Mouse (Mus musculus): Measurements from ENCODE around the gene Fcmr. TPM values are rescaled to one million over a fixed set of nuclear protein-coding genes. Genes with fewer than 3 reads are reported as not detected.

Fcmr gene
- not detected for total RNA-seq (2022)

GRCm38 (mm10) chr1:130865541-130866221 is at the start of gene Fcmr:
Gene Fcmr (plus strand): TSS chr1:130865669.
- no peak for DNase-seq (ENCODE audit: low spot score in 2 of 2)

DNA sequence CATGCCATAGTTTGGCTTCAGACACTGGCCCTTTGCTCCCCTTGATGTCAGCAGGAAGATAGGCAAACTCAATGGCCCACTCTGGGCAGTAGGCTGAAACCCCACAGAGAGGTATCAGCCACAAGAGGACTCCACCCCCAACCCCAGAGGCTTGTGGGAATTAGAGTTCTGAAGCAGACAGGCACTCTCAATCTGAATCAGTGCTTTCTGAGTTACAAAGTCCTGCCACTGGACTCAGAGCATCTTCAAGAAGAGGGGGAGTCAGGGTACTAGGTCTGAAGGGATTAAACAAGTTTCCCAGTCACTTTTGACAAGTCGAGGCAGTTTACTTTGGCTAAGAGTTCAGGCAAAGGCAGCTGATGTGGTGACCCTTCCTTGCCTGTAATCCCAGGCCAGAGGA is 45.7 kb upstream of the Fcmr start:
- no peak for DNase-seq (ENCODE audit: low spot score in 2 of 2)

DNA sequence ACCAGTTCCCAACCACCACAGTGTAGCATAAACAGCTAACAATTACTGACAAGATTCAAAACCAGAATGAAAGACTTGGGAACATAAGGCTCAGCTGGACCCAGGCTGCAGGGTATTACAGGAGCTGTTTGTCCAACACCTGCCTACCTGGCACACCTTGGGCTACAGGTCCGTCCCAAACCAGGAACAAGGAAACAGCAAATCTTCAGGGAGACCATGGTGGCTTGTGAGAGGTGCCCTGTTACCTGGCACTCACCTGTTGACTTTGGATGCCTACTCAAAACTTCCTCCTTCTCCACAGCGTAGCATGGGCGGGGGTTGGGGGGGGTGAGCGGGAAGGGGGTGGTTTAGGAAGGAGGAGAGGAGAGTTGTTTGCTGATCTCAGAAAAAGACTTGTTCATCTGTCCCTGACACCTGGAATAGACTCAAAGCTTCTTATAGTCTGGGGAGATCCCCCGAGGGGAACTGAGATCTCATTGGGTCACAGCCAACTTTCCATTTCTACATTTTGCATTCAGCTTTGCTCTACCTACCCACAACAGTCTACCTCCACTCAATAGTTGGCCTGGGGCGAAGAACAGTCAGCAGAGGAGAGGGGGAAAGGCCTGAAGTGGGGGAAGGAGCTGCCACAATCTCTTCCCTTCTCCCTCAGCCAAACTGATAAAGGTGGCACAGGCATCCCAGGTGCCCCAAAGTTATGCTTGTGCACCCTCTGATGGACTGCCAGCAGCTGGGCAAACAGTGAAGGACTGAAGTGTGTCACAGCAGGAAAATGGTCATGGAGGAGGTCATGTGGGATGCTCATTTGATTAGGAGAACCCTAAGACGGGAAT is 44.9 kb upstream of the Fcmr start:
- DNase-seq (ENCODE audit: low spot score in 2 of 2) = no peak

- DNase-seq (ENCODE audit: low spot score in 2 of 2) = no peak
Measured at GRCm38 (mm10) chr1:130821149-130821471, 44.4 kb upstream of the Fcmr start.

DNA sequence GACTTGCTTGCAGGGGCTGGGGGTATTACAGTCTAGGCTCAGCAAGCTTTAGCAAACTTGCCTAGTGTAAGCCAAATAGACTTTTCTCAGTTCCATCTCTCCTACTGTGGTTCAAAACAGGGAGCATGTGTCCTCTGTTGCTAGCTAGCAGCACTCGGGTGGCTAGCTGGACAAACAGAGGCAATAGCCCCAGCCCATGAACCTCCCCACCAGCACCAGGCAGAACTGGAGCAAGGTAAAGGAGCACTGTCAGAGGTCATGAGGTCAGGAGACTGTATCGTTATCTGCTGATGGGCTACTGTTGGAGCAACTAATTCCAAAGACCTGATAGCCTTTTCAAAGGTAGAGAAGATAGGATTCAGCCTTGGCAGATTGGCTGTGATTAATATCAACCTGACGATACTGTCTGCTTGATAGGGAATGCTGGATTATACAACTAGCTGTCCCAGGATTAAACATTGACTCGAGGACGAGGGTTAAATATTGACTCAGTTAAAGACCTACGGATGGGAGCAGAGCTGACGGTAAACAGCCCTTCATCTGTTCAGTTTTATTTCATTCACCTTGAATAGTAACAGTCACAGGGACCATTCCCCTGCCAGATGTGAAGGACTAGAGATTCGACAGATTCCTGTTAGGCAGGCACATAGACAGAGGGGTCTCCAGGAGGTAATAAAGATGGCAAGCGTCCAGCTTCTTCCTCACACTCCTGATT is 43.4 kb upstream of the Fcmr start:
- DNase-seq (ENCODE audit: low spot score in 2 of 2) = no peak

- no peak for DNase-seq (ENCODE audit: low spot score in 2 of 2)
Measured at GRCm38 (mm10) chr1:130826448-130826847, 39.0 kb upstream of the Fcmr start, which contains the start of gene Pigr. Gene Pigr (plus strand): TSS chr1:130826684.

GRCm38 (mm10) chr1:130828656-130829055 is 36.8 kb upstream of the Fcmr start:
- DNase-seq (ENCODE audit: low spot score in 2 of 2) = no peak

DNA sequence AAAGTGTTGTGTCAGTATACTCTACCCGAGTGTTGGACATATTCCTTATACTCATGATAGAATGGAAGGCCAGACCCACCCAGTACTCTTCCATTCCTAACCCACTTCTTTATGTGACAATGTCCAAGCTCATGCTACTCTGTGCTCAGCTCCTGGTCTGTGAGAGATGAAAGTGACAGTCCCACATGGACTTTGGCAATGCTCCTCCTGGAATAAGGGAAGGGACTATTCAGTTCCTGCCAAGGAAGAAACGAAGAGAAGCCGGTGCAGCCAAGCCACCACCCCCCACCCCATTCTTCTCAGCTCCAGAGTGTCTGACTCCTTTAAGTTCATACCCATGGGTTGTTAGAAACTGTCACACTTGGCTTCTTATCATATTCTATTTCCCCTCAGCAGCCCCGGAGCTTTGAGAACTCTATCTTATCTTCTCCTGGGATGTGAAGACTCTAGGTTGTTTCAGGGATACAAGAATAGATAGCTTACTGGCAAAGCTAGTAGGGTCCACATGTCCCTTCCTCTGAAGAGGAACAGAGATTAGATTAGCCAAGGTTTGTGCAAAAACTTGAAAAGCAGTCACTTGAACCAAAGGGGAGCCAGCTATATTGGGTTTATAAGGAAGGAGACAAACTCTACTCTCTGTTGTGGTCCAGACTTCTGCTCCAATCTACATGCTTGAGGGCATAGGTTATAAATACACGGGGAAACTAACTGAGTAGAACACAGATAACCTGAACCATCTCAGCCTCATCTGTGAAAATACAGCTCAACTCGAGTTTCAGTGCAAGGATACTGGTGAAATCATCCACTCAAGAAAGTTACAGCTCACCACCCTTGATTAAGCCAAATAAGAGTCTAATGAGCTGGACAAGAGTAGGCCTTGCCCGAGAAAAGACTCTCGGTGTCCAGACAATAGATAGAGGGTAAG is 35.3 kb upstream of the Fcmr start:
- DNase-seq (ENCODE audit: low spot score in 2 of 2) = no peak

GRCm38 (mm10) chr1:130832230-130833149 is 33.0 kb upstream of the Fcmr start:
- no peak for DNase-seq (ENCODE audit: low spot score in 2 of 2)

- peak; percentile 32 to 52 for DNase-seq (ENCODE audit: low spot score in 2 of 2)
Measured at GRCm38 (mm10) chr1:130835161-130835936, 30.1 kb upstream of the Fcmr start.

- DNase-seq (ENCODE audit: low spot score in 2 of 2) = no peak
Measured at GRCm38 (mm10) chr1:130838288-130838687, 27.2 kb upstream of the Fcmr start.

DNA sequence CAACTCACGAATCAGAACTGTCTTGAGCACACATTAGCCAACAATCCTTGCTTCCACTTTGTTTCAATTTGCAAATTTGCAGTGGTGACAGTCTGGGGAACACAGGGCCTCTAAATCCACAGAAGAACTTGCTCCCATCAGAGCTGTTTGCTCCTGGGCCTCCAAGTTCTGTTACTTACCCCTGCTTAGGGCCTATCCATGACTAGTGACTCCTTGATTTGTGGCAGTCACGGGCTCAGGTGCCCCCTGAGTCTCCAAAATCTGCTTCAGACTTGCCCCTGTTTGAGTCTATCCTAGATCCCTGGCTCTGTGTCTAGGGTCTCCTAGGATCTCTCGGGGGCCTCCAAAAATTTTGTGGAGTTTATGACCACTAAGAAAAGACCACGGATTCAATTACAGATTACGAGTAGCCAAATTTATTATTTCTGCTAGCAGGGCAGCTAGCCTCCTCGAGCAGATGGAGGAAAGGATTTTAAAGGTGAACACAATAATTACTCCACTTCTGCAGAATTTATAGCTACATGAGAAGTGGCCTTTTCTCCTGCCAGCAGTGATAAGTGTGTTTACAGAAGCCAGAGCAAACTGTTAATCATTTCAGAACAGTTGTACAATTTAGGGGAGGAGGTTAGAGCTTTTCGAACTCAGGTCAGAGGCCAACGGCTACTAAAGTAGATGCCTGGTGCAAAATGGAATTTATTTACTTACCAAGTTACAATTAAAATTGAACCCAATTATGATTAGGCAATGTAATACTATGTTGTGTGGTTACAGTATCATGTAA is 24.7 kb upstream of the Fcmr start:
- DNase-seq (ENCODE audit: low spot score in 2 of 2) = no peak

DNA sequence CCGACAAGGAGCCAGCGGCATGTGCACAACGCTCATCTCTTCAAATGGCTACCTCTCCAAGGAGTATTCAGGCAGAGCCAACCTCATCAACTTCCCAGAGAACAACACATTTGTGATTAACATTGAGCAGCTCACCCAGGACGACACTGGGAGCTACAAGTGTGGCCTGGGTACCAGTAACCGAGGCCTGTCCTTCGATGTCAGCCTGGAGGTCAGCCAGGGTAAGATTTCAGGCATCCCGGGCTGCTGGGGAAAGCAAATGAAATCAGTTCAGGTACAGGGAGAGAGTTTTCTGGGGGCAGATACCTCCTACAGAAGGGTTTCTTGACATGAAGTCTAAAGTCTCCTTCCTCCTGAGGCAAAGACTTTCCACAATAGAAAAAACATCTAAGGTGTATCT is 23.8 kb upstream of the Fcmr start:
- DNase-seq (ENCODE audit: low spot score in 2 of 2) = no peak

DNA sequence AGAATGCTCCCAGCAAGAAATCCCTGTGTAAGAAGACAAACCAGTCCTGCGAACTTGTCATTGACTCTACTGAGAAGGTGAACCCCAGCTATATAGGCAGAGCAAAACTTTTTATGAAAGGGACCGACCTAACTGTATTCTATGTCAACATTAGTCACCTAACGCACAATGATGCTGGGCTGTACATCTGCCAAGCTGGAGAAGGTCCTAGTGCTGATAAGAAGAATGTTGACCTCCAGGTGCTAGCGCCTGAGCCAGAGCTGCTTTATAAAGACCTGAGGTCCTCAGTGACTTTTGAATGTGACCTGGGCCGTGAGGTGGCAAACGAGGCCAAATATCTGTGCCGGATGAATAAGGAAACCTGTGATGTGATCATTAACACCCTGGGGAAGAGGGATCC is 21.0 kb upstream of the Fcmr start:
- no peak for DNase-seq (ENCODE audit: low spot score in 2 of 2)

GRCm38 (mm10) chr1:130849530-130850214 is 15.8 kb upstream of the Fcmr start:
- DNase-seq (ENCODE audit: low spot score in 2 of 2) = peak in 1 of 2 experiments; percentile 6

GRCm38 (mm10) chr1:130850405-130850804 is 15.1 kb upstream of the Fcmr start:
- no peak for DNase-seq (ENCODE audit: low spot score in 2 of 2)

DNA sequence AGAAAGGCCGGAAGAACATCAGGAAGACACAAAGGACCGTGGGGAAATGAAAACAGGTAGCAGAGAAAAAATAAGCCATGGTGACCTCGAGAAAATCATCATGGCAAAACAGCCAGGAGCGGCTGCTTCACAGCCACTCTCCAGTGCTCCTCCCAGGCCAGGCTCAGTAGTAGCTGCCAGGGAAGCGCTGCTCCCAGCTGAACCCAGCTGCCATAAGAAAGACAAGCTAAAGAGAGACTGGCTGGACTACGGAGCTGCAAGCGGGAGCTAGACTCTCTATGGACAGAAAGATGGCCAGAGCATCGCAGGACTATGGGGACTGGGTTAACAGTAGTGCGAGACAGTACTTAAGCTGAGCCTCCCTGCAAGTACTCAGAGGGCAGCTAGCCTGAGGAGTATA is 10.7 kb upstream of the Fcmr start:
- no peak for DNase-seq (ENCODE audit: low spot score in 2 of 2)

DNA sequence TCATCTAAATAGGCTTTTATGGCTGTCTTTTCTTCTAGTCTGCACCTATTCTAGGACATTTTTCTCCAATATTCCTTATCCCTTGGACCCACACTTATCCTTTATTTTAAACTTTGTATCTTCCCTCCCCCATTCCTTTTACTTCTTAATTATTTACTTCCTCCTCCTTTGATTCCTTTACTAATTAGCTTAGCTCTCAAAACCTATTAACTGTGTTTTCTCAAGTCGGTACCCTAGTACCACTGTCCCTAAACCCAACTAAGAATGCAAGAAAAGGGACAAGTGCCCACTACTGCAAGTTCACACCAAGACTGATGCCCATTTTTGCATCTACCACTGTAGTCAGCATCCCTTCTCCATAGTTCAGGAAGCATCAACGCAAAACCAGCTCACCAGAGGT is 9.7 kb upstream of the Fcmr start:
- no peak for DNase-seq (ENCODE audit: low spot score in 2 of 2)

All from layer of hippocampus, adult 8-10 months (tissue).